Mouse (Mus musculus) embryonic facial prominence, embryonic 10.5 days (tissue): ENCODE data around the gene Atp6v0d1. TPM values are rescaled to one million over a fixed set of nuclear protein-coding genes. Genes with fewer than 3 reads are reported as not detected.

Experiments used
- DNase-seq: peaks from one replicate; pipeline ENCODE4 v3.0.0-alpha.2; 2017; ENCODE audit warnings: low spot score
- H3K27ac ChIP-seq: fragments of 300-500 bp; sonication (generic); replicated peaks from 2 replicates; pipeline ENCODE4 v1.5.1; 2016; ENCODE audit warnings: mild to moderate bottlenecking
- H3K27me3 ChIP-seq: fragments of 300-500 bp; sonication (generic); replicated peaks from 2 replicates; pipeline ENCODE4 v1.6.1; 2016; ENCODE audit warnings: low read depth, mild to moderate bottlenecking; ENCODE audit not compliant: poor library complexity, severe bottlenecking
- H3K36me3 ChIP-seq: fragments of 300-500 bp; sonication (generic); replicated peaks from 2 replicates; pipeline ENCODE4 v1.6.1; 2016; ENCODE audit warnings: mild to moderate bottlenecking, moderate library complexity
- H3K4me1 ChIP-seq: fragments of 300-500 bp; sonication (generic); 2 replicates; pipeline ENCODE4 v1.6.1; 2016
- H3K4me3 ChIP-seq: fragments of 300-500 bp; sonication (generic); 2 replicates; pipeline ENCODE4 v1.5.1; 2016; ENCODE audit warnings: mild to moderate bottlenecking, moderate library complexity
- H3K9me3 ChIP-seq: fragments of 300-500 bp; sonication (generic); 2 replicates; pipeline ENCODE4 v1.6.1; 2016; ENCODE audit warnings: mild to moderate bottlenecking
- WGBS: fragments of 180-500 bp; shearing (Covaris S2); methylation state at CpG from one replicate; pipeline ENCODE4 v1.1.7; 2016; 5-methylcytosine and 5-hydroxymethylcytosine counted together
- polyA plus RNA-seq: library from polyadenylated mRNA; unstranded; fragments of >200 nt; fragmentation: Nextera tagmentation; extraction: Ambion mirVana; gene quantifications from 2 replicates; pipeline ENCODE4 v1.2.1, GENCODE M21; 2016

Gene Atp6v0d1
- polyA plus RNA-seq, 1 experiment from 2014 or later, result 64.7 TPM

- DNase-seq, result no peak
- H3K27me3 ChIP-seq, result no peaks in the 10 kb centered on the region
- peaks cover 10% of the 10 kb centered on the region; the same call in 1 of the 2 replicates for H3K36me3 ChIP-seq
- no peak overlapping the region for H3K27ac ChIP-seq
- no peaks in the 10 kb centered on the region for H3K9me3 ChIP-seq
- no peak overlapping the region for H3K4me3 ChIP-seq
- H3K4me1 ChIP-seq, result peaks cover 32% of the 10 kb centered on the region
- 91% methylated on average over 3 of the region's 3 CpGs for WGBS
These were observed 20.6 kb downstream of the Atp6v0d1 start for GRCm38 (mm10) chr8:105545249-105545648.

- no peak for DNase-seq
- peaks cover 32% of the 10 kb centered on the region for H3K4me1 ChIP-seq
- H3K36me3 ChIP-seq, result peaks cover 10% of the 10 kb centered on the region; the same call in 1 of the 2 replicates
- no peak overlapping the region for H3K27ac ChIP-seq
- WGBS, result 60% methylated on average over 7 of the region's 7 CpGs
- H3K4me3 ChIP-seq, result no peak overlapping the region
- no peaks in the 10 kb centered on the region for H3K9me3 ChIP-seq
- H3K27me3 ChIP-seq, result no peaks in the 10 kb centered on the region
These were observed 21.2 kb downstream of the Atp6v0d1 start for GRCm38 (mm10) chr8:105544544-105545205.

- Histone ChIP-seq H3K27ac (no peak overlapping the region), H3K4me1 (peaks cover 32% of the 10 kb centered on the region), H3K4me3 (no peak overlapping the region), H3K36me3 (peaks cover 18% of the 10 kb centered on the region), H3K27me3 (no peaks in the 10 kb centered on the region), H3K9me3 (no peaks in the 10 kb centered on the region)
- DNase-seq, result no peak
- WGBS, result 65% methylated on average over 1 of the region's 1 CpGs
These were observed 22.1 kb downstream of the Atp6v0d1 start for GRCm38 (mm10) chr8:105543703-105544102.

GRCm38 (mm10) chr8:105542808-105543207 lies 23.0 kb downstream of the Atp6v0d1 start:
- no peak for DNase-seq
- Histone ChIP-seq H3K4me1 (peaks cover 32% of the 10 kb centered on the region), H3K4me3 (no peak overlapping the region), H3K9me3 (no peaks in the 10 kb centered on the region), H3K27ac (no peak overlapping the region), H3K36me3 (peaks cover 27% of the 10 kb centered on the region), H3K27me3 (no peaks in the 10 kb centered on the region)
- 92% methylated on average over 2 of the region's 2 CpGs for WGBS

- Histone ChIP-seq H3K4me3 (no peak overlapping the region), H3K27ac (no peak overlapping the region), H3K4me1 (peaks cover 29% of the 10 kb centered on the region), H3K27me3 (no peaks in the 10 kb centered on the region), H3K9me3 (no peaks in the 10 kb centered on the region), H3K36me3 (peaks cover 34% of the 10 kb centered on the region)
- DNase-seq, result no peak
- WGBS, result 84% methylated on average over 3 of the region's 3 CpGs
These were observed 23.7 kb downstream of the Atp6v0d1 start for GRCm38 (mm10) chr8:105542032-105542656.

GRCm38 (mm10) chr8:105538940-105539339 lies 26.9 kb downstream of the Atp6v0d1 start:
- Histone ChIP-seq H3K4me3 (no peak overlapping the region), H3K27ac (no peak overlapping the region), H3K4me1 (peaks cover 6% of the 10 kb centered on the region), H3K27me3 (no peaks in the 10 kb centered on the region), H3K9me3 (no peaks in the 10 kb centered on the region), H3K36me3 (peaks cover 50% of the 10 kb centered on the region)
- no peak for DNase-seq
- WGBS, result 89% methylated on average over 4 of the region's 4 CpGs

- Histone ChIP-seq H3K9me3 (no peaks in the 10 kb centered on the region), H3K27me3 (no peaks in the 10 kb centered on the region), H3K4me1 (peaks cover 11% of the 10 kb centered on the region), H3K36me3 (peaks cover 50% of the 10 kb centered on the region), H3K27ac (no peak overlapping the region), H3K4me3 (no peak overlapping the region)
- no peak for DNase-seq
- WGBS, result 93% methylated on average over 6 of the region's 6 CpGs
These were observed 28.7 kb downstream of the Atp6v0d1 start for GRCm38 (mm10) chr8:105537011-105537677.

GRCm38 (mm10) chr8:105536546-105536945 lies 29.3 kb downstream of the Atp6v0d1 start:
- H3K4me3 ChIP-seq, result no peak overlapping the region
- H3K27ac ChIP-seq, result no peak overlapping the region
- WGBS, result 92% methylated on average over 3 of the region's 3 CpGs
- peaks cover 45% of the 10 kb centered on the region for H3K36me3 ChIP-seq
- no peaks in the 10 kb centered on the region for H3K27me3 ChIP-seq
- peaks cover 11% of the 10 kb centered on the region for H3K4me1 ChIP-seq
- no peaks in the 10 kb centered on the region for H3K9me3 ChIP-seq
- no peak for DNase-seq

GRCm38 (mm10) chr8:105533892-105534329 lies 31.9 kb downstream of the Atp6v0d1 start:
- H3K27me3 ChIP-seq, result no peaks in the 10 kb centered on the region
- H3K4me3 ChIP-seq, result no peak overlapping the region
- peaks cover 47% of the 10 kb centered on the region for H3K36me3 ChIP-seq
- WGBS, result 0% methylated on average over 1 of the region's 1 CpGs
- peaks cover 18% of the 10 kb centered on the region for H3K4me1 ChIP-seq
- no peaks in the 10 kb centered on the region for H3K9me3 ChIP-seq
- H3K27ac ChIP-seq, result peak overlapping the region; percentile 55; the same call in 1 of the 2 replicates
- DNase-seq, result peak; percentile 83

- H3K27me3 ChIP-seq, result no peaks in the 10 kb centered on the region
- no peak overlapping the region for H3K4me3 ChIP-seq
- 26% methylated on average over 2 of the region's 2 CpGs for WGBS
- peaks cover 46% of the 10 kb centered on the region for H3K36me3 ChIP-seq
- H3K27ac ChIP-seq, result peak overlapping the region; percentile 55
- DNase-seq, result no peak
- no peaks in the 10 kb centered on the region for H3K9me3 ChIP-seq
- H3K4me1 ChIP-seq, result peaks cover 18% of the 10 kb centered on the region
These were observed 32.4 kb downstream of the Atp6v0d1 start for GRCm38 (mm10) chr8:105533439-105533838.

- Histone ChIP-seq H3K27me3 (no peaks in the 10 kb centered on the region), H3K36me3 (peaks cover 38% of the 10 kb centered on the region), H3K4me1 (peaks cover 18% of the 10 kb centered on the region), H3K27ac (no peak overlapping the region), H3K9me3 (no peaks in the 10 kb centered on the region), H3K4me3 (no peak overlapping the region)
- peak; percentile 51 for DNase-seq
- WGBS, result 60% methylated on average over 2 of the region's 2 CpGs
These were observed 34.1 kb downstream of the Atp6v0d1 start for GRCm38 (mm10) chr8:105531774-105532173.

- no peak for DNase-seq
- Histone ChIP-seq H3K36me3 (peaks cover 38% of the 10 kb centered on the region), H3K9me3 (no peaks in the 10 kb centered on the region), H3K4me3 (no peak overlapping the region), H3K27me3 (no peaks in the 10 kb centered on the region), H3K27ac (no peak overlapping the region), H3K4me1 (peaks cover 18% of the 10 kb centered on the region)
- 91% methylated on average over 3 of the region's 3 CpGs for WGBS
These were observed 36.6 kb downstream of the Atp6v0d1 start for GRCm38 (mm10) chr8:105529271-105529670.
